Mouse (Mus musculus) left cerebral cortex, adult 2 months (tissue): ENCODE measurements around the gene Keap1. TPM values are rescaled to one million over a fixed set of nuclear protein-coding genes. Genes with fewer than 3 reads are reported as not detected.
A peak's percentile ranks its signal among the peaks of the same experiment; 100 is the strongest.

Source experiments
- DNase-seq, 2 experiments: peaks; one replicate each; pipeline ENCODE4 v3.0.0; 2021 to 2022; ENCODE audit warnings: low spot score in 2 of 2, mixed read lengths in 1 of 2; ENCODE audit errors: extremely low spot score in 1 of 2
- H3K27ac ChIP-seq: fragments of 200-600 bp; 2 replicates; pipeline ENCODE4 v1.8.1; 2022
- H3K4me3 ChIP-seq: fragments of 200-600 bp; 2 replicates; pipeline ENCODE4 v1.8.1; 2022
- CTCF ChIP-seq: fragments of 200-600 bp; IDR thresholded peaks from 2 replicates; pipeline ENCODE4 v1.8.1; 2022; ENCODE audit warnings: antibody characterized with exemption, mild to moderate bottlenecking, moderate library complexity
- intact Hi-C: fragments of 180-260 bp; cut with DNase I; formaldehyde crosslinking; loops from one replicate; pipeline ENCODE4 v1.15.1; 2025
- total RNA-seq, 2 experiments: library from RNA; stranded (reverse); gene quantifications; 2 replicates each; pipeline ENCODE4 v1.2.3; 2021

Keap1 gene
- total RNA-seq, 2 experiments from 2014 or later = 53.0 to 53.7 TPM

- H3K4me3 ChIP-seq = no peak overlapping the region
- peak; percentile 60 for TF ChIP-seq CTCF
- peak overlapping the region; percentile 68; the same call in 1 of the 2 replicates for H3K27ac ChIP-seq
- no peak for DNase-seq
- intact Hi-C loops = loop anchor here (2.0 kb wide), 1 partner anchor 69 kb away; no protein-coding TSS in a partner anchor
These were observed 17.7 kb downstream of the Keap1 start for GRCm38 (mm10) chr9:21221383-21221929.

GRCm38 (mm10) chr9:21220490-21221382 lies 18.4 kb downstream of the Keap1 start:
- peak; percentile 92 for DNase-seq
- peak; percentile 98 for TF ChIP-seq CTCF
- intact Hi-C loops = loop anchor here (2.0 kb wide), 1 partner anchor 68 kb away; no protein-coding TSS in a partner anchor
- peak overlapping the region; percentile 68; the same call in 1 of the 2 replicates for H3K27ac ChIP-seq
- H3K4me3 ChIP-seq = peak overlapping the region; percentile 40

GRCm38 (mm10) chr9:21219820-21220219 lies 19.3 kb downstream of the Keap1 start:
- H3K27ac ChIP-seq = no peak overlapping the region
- no peak for TF ChIP-seq CTCF
- no peak overlapping the region for H3K4me3 ChIP-seq
- intact Hi-C loops = loop anchor here (2.0 kb wide), 1 partner anchor 67 kb away; no protein-coding TSS in a partner anchor
- no peak for DNase-seq

- intact Hi-C loops = no loop called here
- no peak overlapping the region for H3K27ac ChIP-seq
- DNase-seq = no peak
- TF ChIP-seq CTCF = no peak
- no peak overlapping the region for H3K4me3 ChIP-seq
These were observed 22.9 kb downstream of the Keap1 start for GRCm38 (mm10) chr9:21216050-21216841.

- no peak for DNase-seq
- no peak overlapping the region for H3K27ac ChIP-seq
- peak; percentile 53 for TF ChIP-seq CTCF
- no peak overlapping the region for H3K4me3 ChIP-seq
- intact Hi-C loops = no loop called here
These were observed 25.5 kb downstream of the Keap1 start for GRCm38 (mm10) chr9:21213617-21214190.

- H3K27ac ChIP-seq = no peak overlapping the region
- H3K4me3 ChIP-seq = no peak overlapping the region
- no peak for DNase-seq
- intact Hi-C loops = no loop called here
- no peak for TF ChIP-seq CTCF
These were observed 27.5 kb downstream of the Keap1 start for GRCm38 (mm10) chr9:21211624-21212023.

GRCm38 (mm10) chr9:21210821-21211220 lies 28.3 kb downstream of the Keap1 start:
- TF ChIP-seq CTCF = no peak
- intact Hi-C loops = no loop called here
- no peak overlapping the region for H3K4me3 ChIP-seq
- no peak overlapping the region for H3K27ac ChIP-seq
- no peak for DNase-seq

- intact Hi-C loops = no loop called here
- TF ChIP-seq CTCF = no peak
- no peak overlapping the region for H3K27ac ChIP-seq
- no peak overlapping the region for H3K4me3 ChIP-seq
- DNase-seq = no peak
These were observed 30.5 kb downstream of the Keap1 start for GRCm38 (mm10) chr9:21208626-21209025.

- no peak for DNase-seq
- intact Hi-C loops = no loop called here
- Histone ChIP-seq H3K27ac (no peak overlapping the region), H3K4me3 (no peak overlapping the region)
- TF ChIP-seq CTCF = no peak
These were observed 32.3 kb downstream of the Keap1 start for GRCm38 (mm10) chr9:21206848-21207247.

GRCm38 (mm10) chr9:21204528-21205272 lies 34.5 kb downstream of the Keap1 start:
- TF ChIP-seq CTCF = no peak
- DNase-seq = peak in 1 of 2 experiments; percentile 33
- intact Hi-C loops = no loop called here
- H3K27ac ChIP-seq = no peak overlapping the region
- H3K4me3 ChIP-seq = no peak overlapping the region

- H3K27ac ChIP-seq = no peak overlapping the region
- no peak for TF ChIP-seq CTCF
- intact Hi-C loops = no loop called here
- no peak overlapping the region for H3K4me3 ChIP-seq
- DNase-seq = no peak
These were observed 35.0 kb downstream of the Keap1 start for GRCm38 (mm10) chr9:21204156-21204527.
